ENCODE assay signal across 9 mouse cellular contexts in the genomic region with DNA sequence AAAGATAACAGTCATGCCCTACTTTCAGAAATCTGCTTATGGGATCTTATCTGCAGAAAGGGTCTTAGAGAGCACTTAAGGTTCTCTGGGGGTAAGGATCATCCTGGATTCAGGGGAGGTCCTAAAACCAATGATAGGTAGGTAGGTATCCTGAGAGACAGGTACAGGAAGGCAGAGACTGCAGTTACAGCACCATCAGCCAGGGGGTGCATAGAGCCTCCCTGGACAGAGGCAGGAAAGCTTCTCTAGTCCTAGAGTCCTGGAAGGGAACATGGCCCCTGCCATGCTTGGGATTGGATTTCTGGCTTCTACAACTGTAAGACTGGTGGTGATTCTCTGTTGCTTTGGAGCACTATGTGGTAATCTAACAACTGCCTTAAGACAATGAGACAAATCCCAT. TPM values are rescaled to one million over a fixed set of nuclear protein-coding genes. Genes with fewer than 3 reads are reported as not detected.
DNase-seq lines count a peak whose midpoint lies in the region; TF ChIP-seq lines count a peak whose summit lies in the region.
"Had no signal": no experiment of that assay in that cellular context is flagged by ENCODE, and none has a peak within 500 bp of the region (broad histone marks: within the 10 kb centered on the region; RNA-seq: fewer than 3 reads in every experiment).

No protein-coding gene starts in this region.

- H3K79me2 ChIP-seq in MEL (ENCODE audit: control insufficient read depth, insufficient read depth, low read length, poor library complexity), result peaks cover 63% of the 10 kb centered on the region

- no peaks in the 10 kb centered on the region for H3K27me3 ChIP-seq in MEL (ENCODE audit: control insufficient read depth in 1 of 2, insufficient read depth in 2 of 2, low read length in 2 of 2)
- H3K27me3 ChIP-seq in hindbrain, embryonic 10.5 days (ENCODE audit: insufficient read depth, poor library complexity, severe bottlenecking), result no peaks in the 10 kb centered on the region
- H3K27me3 ChIP-seq: midbrain, embryonic 12.5 days had no signal

- H3K9me3 ChIP-seq in MEL (replicated peaks; ENCODE audit: insufficient read depth, low read length), result no peaks in the 10 kb centered on the region
- H3K9me3 ChIP-seq in hindbrain, embryonic 10.5 days, result peaks cover 15% of the 10 kb centered on the region; the same call in 1 of the 2 replicates
- H3K9me3 ChIP-seq: midbrain, embryonic 12.5 days had no signal

- no peak overlapping the region for H3K4me3 ChIP-seq in MEL (ENCODE audit: control insufficient read depth in 1 of 2, insufficient read depth in 1 of 2, low read depth in 2 of 2, low read length in 2 of 2)
- H3K4me3 ChIP-seq in hindbrain, embryonic 10.5 days, result no peak overlapping the region
- H3K4me3 ChIP-seq: midbrain, embryonic 12.5 days had no signal

- TF ChIP-seq POLR2A in MEL (IDR thresholded peaks at IDR 0.05; ENCODE audit: control insufficient read depth in 1 of 2, insufficient read depth in 1 of 2, low read depth in 1 of 2, low read length in 2 of 2, poor library complexity in 1 of 2), result no peak

- no peak for TF ChIP-seq EP300 in MEL (IDR thresholded peaks at IDR 0.05; ENCODE audit: low read depth in 1 of 2, low read length in 2 of 2)

- peaks cover 17 to 19% of the 10 kb centered on the region in 2 experiments for H3K36me3 ChIP-seq in MEL (ENCODE audit: control insufficient read depth in 1 of 2, insufficient read depth in 2 of 2, low read length in 2 of 2)
- H3K36me3 ChIP-seq in hindbrain, embryonic 10.5 days, result peaks cover 69% of the 10 kb centered on the region

- peak; percentile 39 for DNase-seq in kidney, adult 18-20 months
- DNase-seq in kidney, postnatal 14 days, result no peak
- peak; percentile 57 for DNase-seq in MEL (ENCODE audit: low read depth, low spot score)
- DNase-seq in c-Kit-positive CD71-positive TER-119-positive erythroid progenitor cells, embryonic 14.5 days (ENCODE audit: low spot score), result peak; percentile 43
- peak; percentile 61 for DNase-seq in naive thymus-derived CD4-positive, alpha-beta T cell, adult 2 months (ENCODE audit: low read depth)
- no peak for DNase-seq in right cerebral cortex, postnatal 4 days
- DNase-seq in ovary, postnatal 36 days (ENCODE audit: low spot score), result no peak
- no peak for DNase-seq in hindbrain, embryonic 10.5 days (ENCODE audit: low spot score)

- H3K4me1 ChIP-seq in MEL (ENCODE audit: control insufficient read depth in 1 of 2, insufficient read depth in 2 of 2, low read length in 2 of 2), result peaks cover 2 to 9% of the 10 kb centered on the region in 2 experiments; a peak in 3 of 4 replicates
- H3K4me1 ChIP-seq in hindbrain, embryonic 10.5 days (replicated peaks), result peaks cover 19% of the 10 kb centered on the region

- no peak overlapping the region for H3K9ac ChIP-seq in MEL (ENCODE audit: control insufficient read depth, low read depth, low read length, poor library complexity, severe bottlenecking)
- H3K9ac ChIP-seq: midbrain, embryonic 12.5 days had no signal

- TF ChIP-seq CTCF in MEL (IDR thresholded peaks at IDR 0.05 in 2 of 3, conservative IDR thresholded peaks at IDR 0.05 in 1 of 3; ENCODE audit: control insufficient read depth in 1 of 3, insufficient read depth in 1 of 3, low read depth in 2 of 3, low read length in 3 of 3, poor library complexity in 1 of 3, severe bottlenecking in 1 of 3), result peak; percentile 56 to 70 (median 62)

- TF ChIP-seq RAD21 in MEL (IDR thresholded peaks at IDR 0.05; ENCODE audit: low read depth, low read length), result peak; percentile 38

- H3K27ac ChIP-seq in MEL (ENCODE audit: control insufficient read depth, low read depth, low read length), result no peak overlapping the region
- no peak overlapping the region for H3K27ac ChIP-seq in hindbrain, embryonic 10.5 days
- H3K27ac ChIP-seq: midbrain, embryonic 12.5 days had no signal

TF ChIP-seq in MEL, 35 proteins besides CTCF, POLR2A, EP300 and RAD21:
- no peak for TF ChIP-seq MEF2A (IDR thresholded peaks at IDR 0.05; ENCODE audit: extremely low read depth, insufficient replicate concordance, low read depth, low read length, poor library complexity, severe bottlenecking)
- no peak for TF ChIP-seq RCOR1 (IDR thresholded peaks at IDR 0.05; ENCODE audit: low read depth, low read length)
- no peak for TF ChIP-seq GATA1 (IDR thresholded peaks at IDR 0.05; ENCODE audit: low read depth, low read length)
- TF ChIP-seq SMC3 (IDR thresholded peaks at IDR 0.05; ENCODE audit: low read depth, low read length), result peak; percentile 65
TF ChIP-seq in MEL: peak in this region for 1.

RNA-seq across cellular contexts. Expression of a gene that starts 3.4 kb away (rescaled TPM):
- total RNA-seq in MEL (2012; rRNA removed), result 74.3 and 86.8 TPM in 2 replicates
- 100 to 1,000 TPM; 117 to 637 TPM for polyA plus RNA-seq in MEL (2012; ENCODE audit: insufficient read depth in 1 of 2, insufficient read length in 2 of 2, low read depth in 1 of 2, low replicate concordance in 2 of 2, missing spikeins in 1 of 2)
- polyA plus RNA-seq in hindbrain, embryonic 10.5 days (2016; fragmentation: Nextera tagmentation; extraction: Ambion mirVana), result 143 and 147 TPM in 2 replicates

RNA-seq across cellular contexts. Expression of a gene that starts 3.5 kb away (rescaled TPM):
- total RNA-seq in MEL (2012; rRNA removed), result 57.5 and 64.0 TPM in 2 replicates
- 10 to 100 TPM; 54.8 to 68.9 TPM for polyA plus RNA-seq in MEL (2012; ENCODE audit: insufficient read depth in 1 of 2, insufficient read length in 2 of 2, low read depth in 1 of 2, low replicate concordance in 2 of 2, missing spikeins in 1 of 2)
- 51.4 and 71.3 TPM in 2 replicates for polyA plus RNA-seq in hindbrain, embryonic 10.5 days (2016; fragmentation: Nextera tagmentation; extraction: Ambion mirVana)

RNA-seq across cellular contexts. Expression of a gene that starts 38.0 kb away (rescaled TPM):
- 14.4 and 16.9 TPM in 2 replicates for total RNA-seq in MEL (2012; rRNA removed)
- 1 to 10 TPM in 1 of 2 experiments, not detected in 1; 9.5 TPM for polyA plus RNA-seq in MEL (2012; ENCODE audit: insufficient read depth in 1 of 2, insufficient read length in 2 of 2, low read depth in 1 of 2, low replicate concordance in 2 of 2, missing spikeins in 1 of 2)
- 8.4 and 9.5 TPM in 2 replicates for polyA plus RNA-seq in hindbrain, embryonic 10.5 days (2016; fragmentation: Nextera tagmentation; extraction: Ambion mirVana)

RNA-seq across cellular contexts. Expression of a gene that starts 38.2 kb away (rescaled TPM):
- 23.2 and 27.2 TPM in 2 replicates for total RNA-seq in MEL (2012; rRNA removed)
- polyA plus RNA-seq in MEL (2012; ENCODE audit: insufficient read depth in 1 of 2, insufficient read length in 2 of 2, low read depth in 1 of 2, low replicate concordance in 2 of 2, missing spikeins in 1 of 2), result 10 to 100 TPM in 1 of 2 experiments, not detected in 1; 31.8 TPM
- polyA plus RNA-seq in hindbrain, embryonic 10.5 days (2016; fragmentation: Nextera tagmentation; extraction: Ambion mirVana), result 11.0 and 11.7 TPM in 2 replicates

Comparison
In these comparisons a context has a peak if more than half of its experiments do, and no peak if none do; other contexts are left out.
1. DNase-seq: peak in kidney, adult 18-20 months (single experiment), MEL (single experiment), c-Kit-positive CD71-positive TER-119-positive erythroid progenitor cells, embryonic 14.5 days (single experiment) and naive thymus-derived CD4-positive, alpha-beta T cell, adult 2 months (single experiment); none in kidney, postnatal 14 days (single experiment), right cerebral cortex, postnatal 4 days (single experiment), ovary, postnatal 36 days (single experiment) and hindbrain, embryonic 10.5 days (single experiment).